Mouse (Mus musculus) hematopoietic stem cell, adult 5-6 weeks (primary cell): ENCODE results near the gene Dnajb5. TPM values are rescaled to one million over a fixed set of nuclear protein-coding genes. Genes with fewer than 3 reads are reported as not detected.
A peak's percentile ranks its signal among the peaks of the same experiment; 100 is the strongest.

Experiments used
- ATAC-seq, 2 experiments: fragments of 125-278 bp in 1 of 2; replicated peaks in 1 of 2; 2 replicates each; pipeline ENCODE4 v1.8.0; 2016 to 2017; ENCODE audit warnings: inconsistent platforms in 2 of 2, mild to moderate bottlenecking in 2 of 2, moderate number of reproducible peaks in 2 of 2, low read depth in 1 of 2, moderate TSS enrichment in 1 of 2; ENCODE audit not compliant: low FRiP score in 2 of 2, poor library complexity in 2 of 2, severe bottlenecking in 2 of 2, insufficient read depth in 1 of 2, low TSS enrichment in 1 of 2
- total RNA-seq: library from RNA; stranded (forward); fragments of 172-1452, 232-1000 nt; gene quantifications from 2 replicates; pipeline ENCODE4 v1.2.3, GENCODE M21; 2017

The Dnajb5 gene
- total RNA-seq, 1 experiment from 2014 or later = 0.65 TPM

DNA sequence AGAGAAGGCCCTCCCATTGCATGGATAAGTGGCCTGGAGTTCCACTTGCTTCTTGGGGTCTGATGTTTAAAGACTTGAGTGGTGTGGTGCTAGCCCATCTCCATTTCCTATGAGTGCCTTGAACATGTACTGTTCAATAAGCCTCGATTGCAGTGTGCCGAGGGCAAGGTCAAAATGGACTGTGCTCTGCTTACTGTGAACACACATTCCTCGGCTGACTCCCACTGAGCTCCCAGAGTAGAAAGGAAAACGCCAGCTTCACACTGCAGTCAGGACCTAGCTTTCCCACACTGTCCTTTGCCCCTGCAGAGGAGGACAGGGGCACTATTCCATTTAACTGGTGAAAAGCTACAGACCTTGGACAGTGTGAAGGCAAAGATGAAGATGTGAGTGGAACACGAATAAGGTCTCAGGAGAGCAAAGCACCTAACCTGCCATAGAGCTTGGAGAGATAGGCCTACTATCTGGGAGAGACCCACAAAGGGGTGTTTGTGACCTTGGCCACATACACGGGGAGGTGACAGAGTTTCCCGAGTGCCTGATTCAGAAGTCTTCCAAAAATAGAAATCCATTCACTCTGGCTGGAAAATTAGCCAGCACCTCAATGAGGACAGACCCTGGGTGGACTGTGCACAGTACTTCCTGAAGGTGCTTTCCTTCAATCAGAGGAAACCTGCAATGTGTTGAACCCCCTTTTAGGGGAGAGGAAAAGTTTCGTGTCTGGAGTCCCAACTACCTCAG, 17.2 kb upstream of the Dnajb5 start:
- no peak for ATAC-seq

- peak; percentile 92 to 98 for ATAC-seq
Measured at GRCm38 (mm10) chr4:42933630-42934029, 16.0 kb upstream of the Dnajb5 start.

DNA sequence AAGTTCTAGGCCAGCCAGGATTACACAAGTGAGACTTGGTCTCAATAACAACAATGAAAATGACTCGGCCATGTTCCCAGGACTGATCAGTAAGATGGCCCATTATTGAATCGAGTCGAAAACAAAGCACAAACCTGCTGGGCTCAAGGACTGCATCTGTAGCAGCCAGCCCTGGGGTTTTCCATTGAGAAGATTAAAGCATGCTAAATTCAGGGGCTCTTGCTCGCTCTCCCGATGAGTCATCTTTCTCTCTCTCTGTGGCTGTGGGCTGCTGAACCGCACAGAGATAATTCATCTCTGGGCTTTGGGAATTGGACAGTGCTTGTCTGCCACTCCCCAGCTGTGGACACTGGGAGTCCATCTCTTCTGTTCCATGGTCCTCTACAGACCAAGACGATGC, 8.2 kb upstream of the Dnajb5 start:
- no peak for ATAC-seq

DNA sequence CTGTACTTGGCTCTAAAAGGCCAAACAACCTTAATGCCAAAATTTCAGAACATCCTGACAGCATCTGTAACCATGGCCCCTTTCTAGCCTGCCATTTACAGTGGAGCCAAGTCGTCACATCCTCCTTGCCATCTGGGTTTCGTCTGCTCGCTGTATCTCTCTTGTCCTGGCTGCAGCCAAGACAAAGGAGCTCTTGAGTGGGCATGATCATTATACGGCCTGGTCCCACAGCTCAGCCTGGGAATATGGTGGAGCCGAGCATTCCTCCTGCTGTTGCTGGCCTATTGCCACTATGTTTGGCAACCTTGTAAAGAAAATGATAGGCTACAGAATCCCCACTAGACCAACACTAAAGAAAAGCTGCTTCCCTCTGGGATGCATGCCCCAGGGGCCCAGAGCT, 6.3 kb upstream of the Dnajb5 start:
- ATAC-seq = no peak

DNA sequence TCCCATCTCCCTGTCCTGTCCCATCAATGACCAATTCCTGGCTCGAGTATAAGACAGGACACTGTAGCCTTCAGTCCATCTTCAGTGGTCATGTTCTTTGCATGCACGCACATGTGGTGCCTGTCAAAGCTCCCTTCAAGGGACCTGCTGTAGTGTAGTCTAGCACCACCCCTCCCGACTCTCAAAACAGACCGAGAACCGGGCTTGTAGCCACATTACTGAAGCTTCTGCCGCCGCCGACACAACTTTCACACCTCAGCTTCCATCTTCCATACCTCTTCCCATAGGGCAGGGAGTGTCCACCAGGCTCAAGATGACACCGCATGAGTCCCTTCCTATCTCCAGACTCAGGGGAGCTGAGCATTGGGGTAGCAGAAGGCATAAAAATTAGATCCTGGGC, 5.4 kb upstream of the Dnajb5 start:
- ATAC-seq = no peak

DNA sequence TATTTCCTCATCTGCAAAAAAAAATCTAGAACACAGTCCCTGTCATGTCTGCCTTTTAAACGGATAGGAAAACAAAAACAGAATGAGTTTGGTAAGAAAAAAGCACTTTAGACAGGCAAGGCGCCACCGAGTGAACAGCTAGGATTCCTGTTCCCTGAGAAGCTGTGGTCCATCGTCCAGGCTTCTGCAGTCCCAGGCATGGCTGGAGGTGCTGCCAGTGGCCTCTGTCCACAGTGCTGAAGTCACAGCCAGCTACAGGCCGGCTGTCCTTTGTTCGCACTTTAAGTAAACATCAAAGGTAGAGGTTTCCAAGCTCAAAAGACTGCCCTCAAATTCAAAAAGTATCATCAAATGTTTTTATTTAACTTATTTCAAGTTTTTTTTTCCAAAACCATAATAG, 4.6 kb upstream of the Dnajb5 start:
- ATAC-seq = no peak

- no peak for ATAC-seq
Measured at GRCm38 (mm10) chr4:42945445-42945844, 4.2 kb upstream of the Dnajb5 start.

DNA sequence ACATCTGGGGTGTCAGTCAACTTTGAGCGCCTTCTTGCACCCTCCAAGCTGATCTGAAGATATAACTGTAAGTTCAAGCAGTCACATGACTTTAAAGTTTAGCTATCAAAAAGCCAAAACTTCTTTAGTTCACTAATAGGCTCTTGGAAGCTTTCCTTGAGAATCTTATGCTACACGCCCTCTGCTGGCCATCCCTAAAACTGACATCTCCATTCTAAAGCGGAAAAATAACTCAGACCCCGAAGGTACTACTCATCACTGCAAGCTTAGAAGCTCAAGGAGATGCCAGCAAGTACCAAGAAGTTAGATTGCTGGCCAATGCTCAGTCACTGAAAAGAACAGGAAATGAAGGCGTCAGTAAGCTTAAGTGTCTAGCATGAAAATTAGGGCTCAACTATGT, 3.7 kb upstream of the Dnajb5 start:
- ATAC-seq = no peak

GRCm38 (mm10) chr4:42946733-42947290, 2.8 kb upstream of the Dnajb5 start:
- no peak for ATAC-seq

DNA sequence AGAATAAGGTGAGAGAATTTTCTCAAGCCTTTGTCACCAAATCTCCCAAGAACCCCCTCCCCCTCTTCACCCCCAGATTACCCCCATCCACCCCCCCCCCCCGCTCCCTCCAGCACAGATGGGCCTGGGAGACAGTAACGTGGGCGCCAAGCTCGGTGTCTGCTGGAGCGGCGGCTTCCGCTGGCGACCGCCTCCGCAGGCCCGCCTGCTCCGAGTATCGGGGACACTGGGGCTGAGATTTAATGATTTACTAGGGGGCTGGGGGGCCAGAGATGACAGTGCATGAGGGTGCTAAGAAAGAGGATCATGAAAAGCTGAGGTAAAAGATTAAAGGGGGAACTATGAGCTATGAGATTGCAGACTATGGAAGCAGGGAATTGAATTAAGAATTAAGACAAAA, 1.1 kb upstream of the Dnajb5 start:
- no peak for ATAC-seq

DNA sequence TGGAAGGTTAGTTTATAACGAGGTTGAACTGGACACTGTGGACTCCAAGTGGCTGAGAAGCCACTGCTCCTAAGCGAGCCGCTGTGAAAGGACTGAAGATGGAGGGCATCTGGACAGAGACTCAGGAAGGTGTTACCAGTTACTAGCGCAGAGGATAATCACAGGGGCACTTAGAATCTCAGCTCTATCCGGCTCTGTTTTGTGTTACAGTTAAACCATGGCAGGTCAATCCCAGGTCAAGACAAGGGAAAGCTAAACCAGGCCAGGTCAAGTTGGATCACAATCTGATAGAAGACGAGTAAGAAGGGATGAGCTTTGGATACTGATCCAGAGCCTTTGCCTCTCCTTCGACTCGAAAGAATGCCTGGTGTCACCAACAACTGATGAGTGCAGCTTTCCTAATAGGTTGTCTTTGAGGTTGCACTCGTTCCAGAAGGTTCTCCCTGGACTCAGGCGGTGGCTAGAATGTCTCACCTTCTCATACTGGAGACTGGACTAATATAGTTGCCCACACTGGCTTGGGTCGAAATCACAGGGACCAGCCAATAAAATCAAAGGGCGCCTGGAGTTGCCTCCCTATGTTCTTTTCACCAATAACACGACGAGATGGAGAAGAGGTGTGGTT, 451 bp upstream of the Dnajb5 start:
- no peak for ATAC-seq

DNA sequence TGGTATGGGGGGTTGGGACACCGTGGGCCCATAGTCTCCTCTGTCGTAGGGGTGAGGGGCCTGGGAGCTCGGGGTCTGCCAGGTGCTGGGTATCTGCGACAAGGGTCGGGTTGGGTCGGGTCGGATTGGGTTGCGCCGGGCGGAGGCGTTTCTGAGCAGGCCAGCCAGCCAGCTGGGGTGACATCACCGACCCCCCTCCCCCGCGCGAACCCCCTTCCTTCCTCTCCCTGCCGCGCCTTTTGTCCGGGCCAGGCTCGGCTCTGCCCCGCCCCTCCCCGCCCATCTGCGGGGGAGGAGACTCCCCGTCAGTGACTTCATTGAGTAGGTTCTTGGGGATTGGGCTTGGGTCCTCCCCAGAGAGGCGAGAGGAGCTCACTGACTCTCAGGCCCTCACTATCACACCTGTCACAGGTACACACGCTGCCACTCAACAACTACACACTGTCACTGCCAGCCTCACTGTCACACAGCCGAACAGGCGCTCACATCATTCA, 498 bp downstream of the Dnajb5 start:
- ATAC-seq = peak; percentile 14 to 63; a peak in 3 of 4 replicates

- no peak for ATAC-seq
Measured at GRCm38 (mm10) chr4:42951206-42952195, 1.9 kb downstream of the Dnajb5 start.

DNA sequence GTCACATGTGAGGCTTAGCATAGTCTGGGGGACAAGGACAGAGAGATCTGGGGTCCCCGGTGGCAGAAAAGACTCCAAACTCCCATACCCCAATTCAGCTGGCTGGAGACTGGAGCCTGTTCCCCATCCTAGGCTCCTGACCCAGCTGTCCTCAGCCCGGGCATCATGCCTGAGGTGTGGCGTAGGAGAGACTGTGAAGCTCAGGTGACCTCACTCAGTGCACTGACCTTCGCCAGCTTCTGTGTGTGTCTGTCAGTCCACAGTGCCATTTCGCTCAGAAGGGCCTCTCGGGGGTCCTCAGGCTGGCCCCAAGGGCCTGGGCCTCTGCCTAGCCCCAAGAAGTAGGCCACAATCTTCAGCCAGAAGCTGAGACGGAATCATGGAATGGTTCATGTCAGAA, 2.9 kb downstream of the Dnajb5 start:
- no peak for ATAC-seq

- ATAC-seq = no peak
Measured at GRCm38 (mm10) chr4:42953435-42954094, 4.0 kb downstream of the Dnajb5 start.

- no peak for ATAC-seq
Measured at GRCm38 (mm10) chr4:42954297-42954696, 4.7 kb downstream of the Dnajb5 start.

- ATAC-seq = no peak
Measured at GRCm38 (mm10) chr4:42955200-42955599, 5.6 kb downstream of the Dnajb5 start.
